Mouse (Mus musculus) liver, embryonic 14.5 days (tissue): Measurements from ENCODE around the gene Metrn. TPM values are rescaled to one million over a fixed set of nuclear protein-coding genes. Genes with fewer than 3 reads are reported as not detected.

Experiments used
- ATAC-seq: fragments of 200-750 bp; cut with Nextera tagmentation; 2 replicates; pipeline ENCODE4 v1.8.0; 2017; ENCODE audit warnings: moderate number of reproducible peaks, mild to moderate bottlenecking, moderate library complexity; ENCODE audit not compliant: insufficient read depth
- DNase-seq, 3 experiments: peaks; one replicate each; pipeline ENCODE4 v3.0.0-alpha.2; 2012 to 2013; ENCODE audit warnings: low read depth in 3 of 3, low spot score in 3 of 3
- H3K27ac ChIP-seq: fragments of 300-500 bp; sonication (generic); 2 replicates; pipeline ENCODE4 v1.5.1; 2014; ENCODE audit warnings: moderate library complexity, mild to moderate bottlenecking, control low read depth, inconsistent platforms
- H3K27me3 ChIP-seq: fragments of 300-500 bp; sonication (generic); 2 replicates; pipeline ENCODE4 v1.6.1; 2014; ENCODE audit warnings: mild to moderate bottlenecking, low read length, moderate library complexity; ENCODE audit not compliant: control insufficient read depth, insufficient read depth
- H3K36me3 ChIP-seq: fragments of 300-500 bp; sonication (generic); replicated peaks from 2 replicates; pipeline ENCODE4 v1.6.1; 2014; ENCODE audit warnings: low read depth; ENCODE audit not compliant: control insufficient read depth, insufficient read depth
- H3K4me1 ChIP-seq, 2 experiments: fragments of 200-500 bp in 1 of 2; fragments of 300-500 bp in 1 of 2; sonication (generic) in 1 of 2; replicated peaks; 2 replicates each; pipeline ENCODE4 v1.6.1; 2012 to 2014; ENCODE audit warnings: antibody characterized with exemption in 1 of 2, inconsistent platforms in 1 of 2, low read length in 1 of 2; ENCODE audit not compliant: control insufficient read depth in 2 of 2, insufficient read depth in 2 of 2
- H3K4me2 ChIP-seq: fragments of 300-500 bp; sonication (generic); 2 replicates; pipeline ENCODE4 v1.6.1; 2014; ENCODE audit warnings: low read depth, mild to moderate bottlenecking, control low read depth, moderate library complexity
- H3K4me3 ChIP-seq, 2 experiments: fragments of 200-500 bp in 1 of 2; fragments of 300-500 bp in 1 of 2; sonication (generic) in 1 of 2; 2 replicates each; pipeline ENCODE4 v1.5.1; 2012 to 2014; ENCODE audit warnings: low read depth in 2 of 2, low read length in 2 of 2, mild to moderate bottlenecking in 2 of 2, control low read depth in 1 of 2, inconsistent platforms in 1 of 2, moderate library complexity in 1 of 2; ENCODE audit not compliant: insufficient read depth in 1 of 2
- H3K9ac ChIP-seq: fragments of 300-500 bp; sonication (generic); replicated peaks from 2 replicates; pipeline ENCODE4 v1.6.1; 2014; ENCODE audit warnings: mild to moderate bottlenecking, control low read depth, moderate library complexity
- H3K9me3 ChIP-seq: fragments of 300-500 bp; sonication (generic); 2 replicates; pipeline ENCODE4 v1.6.1; 2016; ENCODE audit warnings: low read length, mixed read lengths; ENCODE audit not compliant: control insufficient read depth
- CTCF ChIP-seq: IDR thresholded peaks from 2 replicates; pipeline ENCODE4 v1.5.1; 2016; ENCODE audit warnings: antibody characterized with exemption, low read depth, control low read depth
- EP300 ChIP-seq: IDR thresholded peaks from 2 replicates; pipeline ENCODE4 v1.6.1; 2016; ENCODE audit warnings: antibody characterized with exemption, low read depth
- WGBS: fragments of 180-500 bp; shearing (Covaris S2); extraction: QIAGEN DNeasy Blood & Tissue Kit; methylation state at CpG from one replicate; pipeline ENCODE4 v1.1.7; 2014; ENCODE audit not compliant: insufficient replicate concordance; 5-methylcytosine and 5-hydroxymethylcytosine counted together
- polyA plus RNA-seq, 2 experiments: library from polyadenylated mRNA; depleted of rRNA in 1 of 2; stranded (reverse) in 1 of 2; unstranded in 1 of 2; fragments of >200 nt; fragmentation: Nextera tagmentation in 1 of 2; extraction: Ambion mirVana in 1 of 2; gene quantifications; 2 replicates each; pipeline versions ENCODE4 v1.2.1 to v1.2.3; 2012 to 2014

The Metrn gene
- polyA plus RNA-seq, 2 experiments, result 4.1 to 20.3 TPM

GRCm38 (mm10) chr17:25791320-25791842 is 5.6 kb downstream of the Metrn start:
- Histone ChIP-seq H3K4me2 (peak overlapping the region; percentile 95), H3K27ac (peak overlapping the region; percentile 57), H3K4me1 (peaks cover 7 to 19% of the 10 kb centered on the region in 2 experiments), H3K9me3 (no peaks in the 10 kb centered on the region), H3K9ac (peak overlapping the region; percentile 71), H3K27me3 (no peaks in the 10 kb centered on the region), H3K36me3 (peaks cover 6% of the 10 kb centered on the region), H3K4me3 (peak overlapping the region; percentile 78 to 95)
- TF ChIP-seq EP300 (no peak), CTCF (peak; percentile 18; the same call in 1 of the 2 replicates)
- ATAC-seq, result no peak
- 29% methylated on average over 19 of the region's 19 CpGs for WGBS
- DNase-seq, result no peak

- no peak overlapping the region for H3K4me3 ChIP-seq
- no peak overlapping the region for H3K27ac ChIP-seq
- TF ChIP-seq EP300, result no peak
- no peak for TF ChIP-seq CTCF
Measured at GRCm38 (mm10) chr17:25786781-25787504, 10.0 kb downstream of the Metrn start.

GRCm38 (mm10) chr17:25786280-25786679 is 10.7 kb downstream of the Metrn start, which contains the start of gene Ccdc78:
Gene Ccdc78, plus strand, starts transcription at chr17:25786580.
- H3K9ac ChIP-seq, result peak within 1 kb of the TSS; percentile 32
- H3K27ac ChIP-seq, result peak within 1 kb of the TSS; percentile 24
- WGBS, result 71% methylated on average over 3 of the region's 3 CpGs
- H3K4me3 ChIP-seq, result peak within 1 kb of the TSS; percentile 65 to 75
- ATAC-seq, result no peak
- peak within 1 kb of the TSS; percentile 70 for H3K4me2 ChIP-seq
- DNase-seq, result no peak
- peaks cover 0 to 5% of the 10 kb centered on the region in 2 experiments; a peak in 3 of 4 replicates for H3K4me1 ChIP-seq
- H3K9me3 ChIP-seq, result no peaks in the 10 kb centered on the region
- H3K36me3 ChIP-seq, result peaks cover 14% of the 10 kb centered on the region
- no peak for TF ChIP-seq CTCF
- no peak for TF ChIP-seq EP300
- H3K27me3 ChIP-seq, result no peaks in the 10 kb centered on the region

More at GRCm38 (mm10) chr17:25786781-25787504, 10.0 kb downstream of the Metrn start:
- ATAC-seq, result no peak
- peaks cover 13% of the 10 kb centered on the region for H3K36me3 ChIP-seq
- H3K4me1 ChIP-seq, result peaks cover 0 to 7% of the 10 kb centered on the region in 2 experiments; a peak in 3 of 4 replicates
- no peak overlapping the region for H3K9ac ChIP-seq
- no peak overlapping the region for H3K4me2 ChIP-seq
- WGBS, result 81% methylated on average over 9 of the region's 9 CpGs
- no peaks in the 10 kb centered on the region for H3K27me3 ChIP-seq
- DNase-seq, result no peak
- H3K9me3 ChIP-seq, result no peaks in the 10 kb centered on the region

- Histone ChIP-seq H3K4me1 (peaks cover 0 to 2% of the 10 kb centered on the region in 2 experiments; a peak in 1 of 4 replicates), H3K4me2 (peak within 1 kb of the TSS; percentile 70), H3K4me3 (peak within 1 kb of the TSS; percentile 65 to 75), H3K36me3 (peaks cover 14% of the 10 kb centered on the region), H3K27ac (peak within 1 kb of the TSS; percentile 24), H3K9me3 (no peaks in the 10 kb centered on the region), H3K27me3 (no peaks in the 10 kb centered on the region), H3K9ac (peak within 1 kb of the TSS; percentile 32)
- ATAC-seq, result peak; percentile 86
- TF ChIP-seq EP300 (no peak), CTCF (no peak)
- peak; percentile 87 to 89 (median 89) for DNase-seq
- WGBS, result under 1% methylated on average over 23 of the region's 23 CpGs
Measured at GRCm38 (mm10) chr17:25785281-25785745, 11.6 kb downstream of the Metrn start, which contains the start of gene Haghl. Gene Haghl, minus strand, starts transcription at chr17:25785673.
